Mouse (Mus musculus) T-cell, adult 2 months (primary cell): ENCODE results near the gene Cemip.

ENCODE experiments used
- DNase-seq: peaks from one replicate; pipeline ENCODE4 v3.0.0; 2022; ENCODE audit warnings: low spot score

The Cemip gene

DNA sequence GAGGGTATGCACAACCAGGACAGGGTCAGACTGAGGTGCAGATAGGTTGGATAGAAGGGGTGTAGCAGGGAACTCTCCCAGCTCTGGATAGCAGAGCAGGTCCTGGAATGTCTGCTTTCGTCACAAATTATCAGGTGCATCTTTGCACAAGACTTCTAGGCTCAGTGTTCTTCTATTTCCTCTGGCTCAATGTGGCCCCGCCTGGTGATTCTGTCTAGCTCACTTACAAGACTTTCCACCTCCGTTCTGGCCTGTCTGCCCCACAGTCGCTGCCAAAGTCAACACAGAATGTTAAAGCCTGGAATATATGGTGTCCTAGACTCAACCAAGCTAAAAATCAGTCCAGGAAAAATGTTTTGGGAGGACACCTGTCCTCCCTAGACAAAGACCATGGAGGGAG lies 57.9 kb downstream of the Cemip start:
- no peak for DNase-seq

DNA sequence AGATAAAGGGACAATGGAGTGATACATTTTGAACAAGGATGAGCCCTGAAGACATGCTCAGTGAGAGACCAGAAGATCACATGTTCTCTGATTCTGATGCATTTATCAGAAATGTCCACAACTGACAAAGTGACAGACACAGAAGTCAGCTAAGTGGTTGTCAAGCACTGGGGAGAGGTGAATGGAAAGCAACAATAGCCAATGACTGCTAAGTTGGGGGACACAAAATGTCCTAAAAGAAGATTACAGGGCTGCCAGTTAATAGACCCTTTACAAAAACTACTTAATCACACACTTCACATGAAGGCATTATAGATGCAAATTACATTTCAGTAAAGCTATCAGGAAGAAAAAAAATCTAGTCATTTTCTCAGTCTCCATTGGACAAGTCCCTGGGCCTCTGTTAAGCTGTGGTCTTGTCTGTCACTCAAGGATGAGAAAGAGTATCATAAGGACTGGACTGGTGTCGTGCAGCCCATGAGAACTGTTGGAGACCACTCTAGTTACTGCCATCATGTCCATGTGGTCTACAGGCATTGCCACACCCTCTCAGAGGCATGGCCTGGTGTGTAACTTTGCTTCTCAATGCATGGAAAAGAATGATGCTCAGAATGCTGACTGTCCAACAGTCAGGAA lies 59.2 kb downstream of the Cemip start:
- DNase-seq, result no peak

DNA sequence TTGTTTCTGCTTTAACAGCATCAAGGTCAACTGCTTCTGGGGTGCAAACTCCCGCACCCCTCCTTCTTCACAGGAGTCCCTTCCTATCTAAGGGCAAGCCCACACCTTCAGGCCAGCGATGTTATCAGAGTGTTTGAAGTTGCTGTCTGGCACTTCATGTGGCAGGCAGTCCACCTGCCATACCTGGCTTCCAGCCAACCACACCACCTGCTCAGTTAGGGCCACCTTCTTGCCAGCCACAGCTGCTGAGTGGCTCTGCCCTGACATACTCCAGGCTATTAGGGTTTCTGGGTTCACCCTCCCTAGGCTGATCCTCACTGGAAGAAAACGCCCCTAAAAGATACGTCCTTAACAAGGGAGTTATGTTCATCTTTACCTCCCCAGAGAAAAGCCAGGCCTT lies 60.2 kb downstream of the Cemip start:
- DNase-seq, result no peak

DNA sequence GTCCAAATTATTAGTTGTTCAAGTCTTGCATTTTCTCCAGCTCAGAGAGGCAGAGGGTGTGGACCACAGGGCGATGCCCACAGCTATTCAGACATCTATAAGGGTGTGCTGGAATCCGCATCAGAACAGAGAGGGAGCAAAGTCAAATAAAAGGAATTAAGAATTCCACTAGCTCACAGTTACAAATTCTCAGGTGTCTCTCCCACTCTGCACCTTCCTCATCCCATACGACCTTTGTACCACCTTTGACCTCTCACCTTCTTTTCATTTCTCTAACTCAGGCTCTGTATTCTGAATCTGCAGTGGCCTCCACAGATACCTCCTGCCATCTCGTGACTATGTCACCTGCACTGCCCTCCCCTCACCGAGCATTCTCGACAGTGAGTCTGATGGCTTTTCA lies 62.8 kb downstream of the Cemip start:
- DNase-seq, result no peak

DNA sequence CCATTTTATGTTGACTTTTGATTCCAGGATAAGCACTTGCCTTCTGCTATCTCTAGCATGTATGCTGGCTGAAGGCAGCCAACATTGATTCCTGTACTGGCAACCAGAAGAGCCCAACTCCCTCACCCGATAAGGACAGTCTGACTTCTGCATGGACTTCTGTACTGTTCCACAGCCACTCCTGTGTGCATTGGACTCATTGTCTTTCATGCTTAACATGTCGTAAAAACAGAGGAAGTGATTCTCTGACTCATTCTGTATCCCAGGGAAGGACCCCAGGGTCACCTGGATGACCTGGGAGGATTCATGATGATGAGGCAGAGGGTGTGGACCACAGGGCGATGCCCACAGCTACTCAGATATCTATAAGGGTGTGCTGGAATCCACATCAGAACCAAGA lies 63.8 kb downstream of the Cemip start:
- DNase-seq, result no peak

DNA sequence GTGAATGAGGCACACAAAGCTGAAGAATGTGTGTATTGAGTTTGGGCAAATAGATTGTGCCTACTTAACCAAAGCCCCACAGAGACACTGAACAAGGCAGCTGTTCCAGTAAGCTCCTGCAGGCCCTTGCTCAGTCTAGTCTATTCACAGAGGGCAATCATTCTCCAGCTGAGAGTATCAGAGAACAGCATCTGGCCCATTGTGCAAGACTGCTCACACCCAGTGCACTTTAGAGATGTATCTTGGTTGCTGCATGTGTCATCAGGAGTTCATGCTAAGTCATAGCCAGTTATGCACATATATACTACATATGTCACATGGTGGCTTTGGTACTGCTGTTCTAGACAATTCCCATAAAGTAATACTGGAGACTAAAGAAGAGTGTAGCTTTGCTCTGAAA lies 66.9 kb downstream of the Cemip start:
- DNase-seq, result no peak

DNA sequence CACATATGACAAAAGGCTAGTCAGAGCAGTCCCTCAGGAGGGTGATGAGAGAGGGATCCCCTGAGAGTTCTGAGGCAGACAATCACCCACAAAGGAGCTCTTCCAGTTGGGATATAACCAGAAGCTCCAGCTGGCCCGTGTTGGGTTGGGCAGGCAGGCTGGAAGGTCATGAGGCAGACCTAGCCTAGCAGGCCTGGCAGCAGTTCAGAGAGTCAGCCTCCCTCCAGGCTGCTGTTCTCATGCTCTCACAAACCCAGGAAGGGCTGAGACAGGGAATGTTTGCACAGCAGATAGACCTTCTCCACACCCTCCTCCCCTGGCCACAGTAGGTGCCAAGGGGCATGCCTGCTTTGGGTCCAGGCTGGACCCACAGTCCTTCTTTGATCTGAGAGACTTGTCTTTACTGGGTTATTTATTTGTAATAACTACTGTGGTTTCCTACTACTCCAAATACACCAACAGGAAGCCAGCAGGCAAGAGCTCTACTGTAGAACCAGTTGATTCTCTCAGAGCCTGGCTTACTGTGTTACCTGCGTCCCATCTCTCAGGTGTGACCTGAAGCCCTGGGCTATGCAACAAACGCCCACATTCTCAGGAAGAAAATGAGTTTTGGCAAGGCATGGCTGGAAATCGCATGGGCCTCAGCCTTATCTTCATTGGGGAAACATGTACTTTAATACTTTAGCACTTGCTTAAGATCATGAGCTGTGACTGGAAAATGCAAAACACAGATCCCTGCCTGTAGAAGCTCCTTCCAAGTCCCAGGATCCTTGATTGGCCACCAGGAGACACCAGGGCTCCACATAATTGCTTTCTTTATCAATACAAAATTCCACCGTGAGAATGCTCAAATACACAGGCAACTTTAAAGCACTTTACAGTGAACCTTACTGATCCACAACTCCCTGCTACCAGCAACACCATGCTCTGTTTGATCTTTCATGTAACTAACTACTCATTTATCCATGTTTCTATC lies 67.7 kb downstream of the Cemip start:
- DNase-seq, result no peak

DNA sequence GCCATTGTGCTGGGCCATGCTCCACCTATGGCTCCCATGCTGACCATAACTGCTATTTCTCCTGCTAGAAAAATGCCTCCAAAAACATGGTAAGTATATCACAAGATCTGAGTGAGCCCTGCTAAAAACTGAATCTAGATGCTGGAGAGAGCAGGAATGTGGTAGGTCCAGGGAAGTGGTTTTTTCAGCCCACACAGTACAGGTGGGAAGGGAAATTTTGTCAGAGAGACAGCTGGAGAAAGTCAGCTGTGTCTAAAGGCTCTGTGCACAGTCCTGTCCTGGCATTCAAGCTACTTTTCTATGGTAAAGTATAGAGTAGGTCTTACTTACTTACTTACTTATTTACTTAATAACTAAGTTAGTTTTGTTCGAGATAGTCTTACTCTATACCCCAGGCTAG lies 71.3 kb downstream of the Cemip start:
- no peak for DNase-seq

DNA sequence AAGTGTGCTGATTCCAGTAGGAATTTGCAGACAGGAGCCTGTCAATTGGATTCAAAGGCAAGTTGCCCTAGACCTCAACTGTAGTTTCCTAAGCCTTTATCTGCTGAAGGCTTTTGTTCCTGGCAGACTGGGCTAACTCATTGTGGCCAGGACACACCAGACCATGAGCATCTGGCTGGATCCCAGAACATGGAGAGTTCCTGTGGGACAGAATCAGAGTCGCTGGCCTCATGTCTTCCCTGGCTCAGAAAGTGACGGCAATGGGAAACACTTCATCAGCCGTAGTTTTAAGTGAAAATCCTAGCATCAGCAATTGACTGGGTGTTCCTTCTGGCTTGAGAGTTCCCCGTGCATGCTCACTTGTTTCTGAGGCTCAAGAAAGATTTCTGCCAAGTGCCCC lies 72.6 kb downstream of the Cemip start:
- DNase-seq, result no peak

DNA sequence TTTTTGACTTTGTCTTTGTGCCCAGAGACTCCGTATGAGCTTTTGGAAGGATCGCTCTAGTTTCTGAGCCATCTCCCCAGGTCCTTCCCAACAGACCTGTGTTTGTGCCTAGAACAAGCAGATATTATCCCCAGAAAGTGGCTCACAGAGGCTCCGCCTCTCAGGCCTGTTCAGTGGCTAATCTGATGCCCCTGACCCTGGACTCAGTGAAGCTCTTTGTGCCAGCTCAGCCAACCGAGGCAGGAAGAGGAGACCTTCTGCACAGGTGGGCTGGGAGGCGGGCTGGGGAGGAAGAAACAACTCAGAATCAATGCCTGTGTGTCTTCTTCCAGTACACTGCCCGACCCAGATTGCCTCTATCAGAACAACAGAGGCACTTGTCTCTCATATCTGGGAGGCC lies 81.9 kb downstream of the Cemip start:
- DNase-seq, result no peak

DNA sequence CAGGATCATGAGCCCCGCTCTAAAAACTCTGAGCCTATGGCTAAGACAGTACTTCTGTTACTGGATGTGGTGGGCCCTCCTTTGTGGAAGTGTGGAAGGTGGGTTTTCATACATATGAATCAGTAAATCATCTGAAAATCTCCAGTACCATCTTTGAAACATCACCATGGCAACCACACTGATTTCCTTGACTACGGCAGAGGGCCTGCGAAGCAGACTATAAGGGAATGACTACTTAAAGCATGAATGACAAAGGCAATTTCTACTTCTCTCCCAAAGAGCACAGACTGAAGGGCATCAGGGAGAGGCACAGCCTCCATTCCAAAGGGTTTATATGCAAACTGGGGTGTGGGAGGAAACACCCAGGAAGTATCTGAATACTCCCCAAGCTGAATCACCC lies 84.8 kb downstream of the Cemip start:
- no peak for DNase-seq

DNA sequence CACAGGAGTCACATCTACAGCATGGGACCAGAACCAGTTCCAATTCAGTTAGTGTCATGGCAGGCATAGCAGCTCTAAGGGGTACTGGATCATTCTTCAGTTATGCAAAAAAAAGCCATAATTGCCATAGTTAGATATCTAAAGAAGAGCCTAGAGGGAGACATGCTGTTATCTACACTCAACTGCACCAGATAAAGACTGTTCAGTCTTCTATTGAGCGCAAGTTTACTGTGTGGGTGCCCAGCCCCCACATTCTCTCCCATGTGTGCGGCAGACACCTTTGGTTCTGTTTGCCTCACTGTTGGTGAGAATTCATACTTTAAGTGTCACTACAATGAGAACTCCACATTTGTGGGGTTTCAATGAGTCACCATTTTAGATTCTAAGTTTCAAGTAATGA lies 85.6 kb downstream of the Cemip start:
- DNase-seq, result no peak

DNA sequence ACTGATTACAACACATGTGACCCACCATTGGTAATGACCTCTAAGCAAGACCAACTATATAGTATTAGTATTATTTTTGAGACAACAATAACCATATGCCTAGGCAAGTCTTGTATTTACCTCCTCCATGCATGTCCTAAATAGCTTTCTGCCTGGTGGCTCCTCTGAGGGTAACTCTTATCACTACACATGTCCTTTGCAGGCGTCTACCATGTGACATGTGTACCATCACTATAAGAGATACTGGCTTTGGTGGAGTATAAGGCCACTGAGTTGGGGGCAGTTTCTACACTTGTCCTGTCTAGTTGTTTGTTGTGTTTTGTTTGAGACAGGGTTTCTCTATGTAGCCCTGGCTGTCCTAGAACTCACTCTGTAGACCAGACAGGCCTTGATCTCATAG lies 86.7 kb downstream of the Cemip start:
- DNase-seq, result no peak

DNA sequence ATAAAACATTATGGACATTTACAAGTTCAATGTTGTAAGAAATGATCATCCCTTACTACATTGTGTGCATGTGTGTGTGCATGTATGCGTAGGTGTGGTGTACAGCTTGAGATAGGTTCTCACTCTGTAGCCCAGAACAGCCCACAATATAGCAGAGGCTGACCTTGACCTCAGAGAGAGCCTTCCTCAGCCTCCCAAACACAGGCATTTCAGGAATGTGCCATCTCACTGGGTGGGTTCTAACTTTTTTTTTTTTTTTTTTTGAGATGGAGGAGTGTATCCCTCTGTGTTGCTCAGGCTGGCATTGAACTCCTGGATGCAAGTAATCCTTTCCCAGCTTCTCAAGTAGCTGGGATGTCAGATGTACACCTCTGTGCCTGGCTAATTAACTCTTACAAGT lies 92.0 kb downstream of the Cemip start:
- DNase-seq, result no peak

DNA sequence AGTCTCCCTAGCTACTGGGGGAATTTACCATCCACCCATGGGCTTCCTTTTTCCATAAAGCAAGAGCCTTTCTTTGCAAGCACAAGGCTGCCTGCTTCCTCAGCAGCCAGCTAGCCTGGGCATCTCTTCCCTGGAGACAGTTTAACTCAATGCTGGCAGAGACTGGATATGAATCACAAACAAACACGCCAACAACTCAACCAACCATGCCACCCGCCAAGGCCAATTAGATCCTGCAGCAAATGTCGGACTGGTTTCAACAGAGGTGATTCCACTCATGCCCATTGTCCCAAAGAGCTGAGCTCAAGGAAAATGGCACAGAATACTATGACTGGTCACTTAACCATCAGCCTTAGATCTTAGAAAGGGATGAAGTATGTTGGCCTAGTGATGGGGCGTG lies 97.0 kb downstream of the Cemip start:
- DNase-seq, result no peak

DNA sequence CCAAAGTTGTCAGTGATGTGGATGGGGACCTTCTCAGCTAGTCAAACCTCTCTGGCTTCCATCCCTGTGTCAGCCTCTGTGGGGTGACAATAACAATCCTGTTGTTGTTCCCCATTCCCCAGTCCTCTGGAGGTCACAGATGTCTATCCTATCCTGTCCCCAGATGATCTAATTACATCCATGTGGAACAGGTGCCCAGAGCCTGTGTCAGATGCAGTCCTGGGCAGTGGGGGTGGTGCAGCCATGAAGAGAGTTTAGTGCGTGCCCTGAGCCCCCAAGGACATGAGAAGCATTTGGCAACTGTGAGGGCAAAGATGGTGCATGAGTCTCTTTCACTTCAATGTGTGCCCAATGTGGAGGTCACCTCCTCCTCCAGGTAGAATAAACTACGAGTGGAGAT lies 100.6 kb downstream of the Cemip start:
- DNase-seq, result no peak

DNA sequence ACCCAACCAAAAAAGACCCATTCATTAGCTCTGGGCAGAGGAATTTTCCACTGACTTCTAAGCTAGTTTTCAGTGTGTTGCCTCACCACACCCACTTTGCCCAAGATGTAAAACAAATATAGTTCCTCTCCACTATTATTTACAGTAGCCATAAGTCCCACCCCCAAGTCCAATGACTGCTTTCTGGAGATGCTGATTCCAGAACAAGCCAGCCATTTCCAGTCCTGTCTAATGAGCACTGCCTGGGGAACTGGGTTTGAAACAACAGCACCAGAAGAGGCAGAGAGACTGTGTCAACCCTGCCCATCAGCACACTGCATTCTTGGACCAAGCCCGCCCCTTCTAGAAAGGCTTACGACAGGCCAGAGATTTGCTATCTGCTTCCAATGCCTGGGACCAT lies 103.7 kb downstream of the Cemip start:
- DNase-seq, result no peak

DNA sequence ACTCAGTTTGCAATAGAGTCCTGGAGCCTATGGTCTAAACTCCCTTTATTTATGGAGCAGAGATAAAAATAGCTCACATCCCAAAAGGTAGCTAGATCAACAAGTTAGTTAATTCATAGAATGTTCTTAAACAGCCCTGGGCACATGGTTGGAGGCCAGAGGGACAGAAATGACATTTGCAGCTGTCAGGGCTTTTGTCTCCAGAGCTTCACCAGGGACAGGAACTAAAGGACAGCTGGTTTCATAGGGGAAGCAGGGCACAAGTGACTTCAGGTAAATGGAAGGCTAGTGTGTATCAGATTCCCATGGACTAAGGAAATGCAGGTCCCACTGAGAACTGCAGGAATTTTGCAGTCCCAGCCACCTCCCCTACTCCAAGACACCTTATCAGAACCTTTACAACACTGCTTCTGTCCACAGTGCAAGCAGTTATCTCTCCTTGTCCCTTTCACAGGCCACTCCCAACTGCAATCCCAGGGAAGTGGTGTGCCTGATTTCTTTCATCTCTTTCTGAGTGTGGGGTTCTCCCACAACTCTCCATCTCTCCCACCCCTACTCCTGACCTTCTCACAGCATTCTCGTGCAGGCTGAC lies 107.3 kb downstream of the Cemip start:
- DNase-seq, result no peak

DNA sequence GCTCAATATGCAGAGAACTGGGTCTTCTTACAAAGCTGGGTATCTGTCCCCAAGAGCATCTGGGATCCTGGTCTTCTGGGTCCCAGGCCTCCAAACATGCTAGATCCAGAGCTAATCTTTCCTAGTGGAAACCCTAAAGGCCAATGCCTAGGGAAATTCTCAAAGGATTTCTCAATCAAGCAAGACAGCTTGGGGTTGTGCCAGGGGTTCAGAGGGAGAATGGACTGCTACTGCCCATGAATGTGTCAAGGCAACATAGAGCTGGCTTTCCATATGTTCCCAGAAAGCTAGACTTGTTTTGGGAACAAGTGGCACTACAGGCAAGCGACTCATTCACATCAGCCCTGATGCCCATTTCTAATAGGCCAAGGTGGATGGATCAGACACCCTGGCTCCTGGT lies 107.9 kb downstream of the Cemip start:
- DNase-seq, result no peak

DNA sequence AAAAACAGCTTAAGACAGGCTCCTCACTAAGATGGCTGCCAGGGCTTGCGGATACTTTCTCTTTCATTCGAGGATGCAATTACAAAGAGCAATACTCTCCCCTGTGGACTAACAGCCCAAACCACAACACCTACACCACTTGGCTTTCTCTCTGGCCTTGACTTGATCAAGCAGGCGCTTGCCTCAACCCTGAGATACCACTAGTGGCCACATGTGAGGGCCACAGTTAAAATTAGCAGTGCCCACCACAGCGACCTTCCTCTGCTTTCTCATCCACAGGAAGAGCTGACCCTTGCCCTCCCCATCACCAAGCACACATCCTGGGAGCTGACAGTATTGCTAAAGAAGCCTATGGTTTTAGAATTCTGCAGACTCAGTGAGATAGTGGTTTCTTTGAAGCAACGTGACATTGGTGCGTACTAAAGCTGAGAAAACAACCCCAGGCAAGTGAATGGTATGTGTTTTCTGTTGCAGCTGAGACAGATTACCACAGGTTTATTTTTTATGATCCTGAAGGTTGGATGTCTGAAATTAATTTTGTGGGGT lies 109.8 kb downstream of the Cemip start:
- DNase-seq, result no peak

DNA sequence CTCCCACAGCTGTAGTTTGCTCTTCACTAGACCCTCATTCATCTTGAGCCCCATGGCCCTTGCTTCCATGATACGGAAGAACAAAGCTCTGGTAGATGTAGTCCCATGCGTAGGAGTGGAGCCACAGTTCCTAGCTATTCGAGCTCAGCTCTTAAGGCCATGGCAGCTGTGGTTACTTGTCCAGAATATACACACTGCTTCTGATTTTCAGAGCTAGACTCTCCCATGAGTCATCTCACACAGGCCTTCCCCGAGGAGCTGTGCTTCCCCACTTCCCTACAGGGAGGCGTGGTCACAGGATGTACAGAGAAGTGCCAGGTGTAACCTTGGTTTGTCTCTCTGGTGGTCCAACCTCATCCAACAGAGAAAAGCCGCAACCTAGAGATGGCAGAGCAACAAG lies 111.0 kb downstream of the Cemip start:
- DNase-seq, result no peak

DNA sequence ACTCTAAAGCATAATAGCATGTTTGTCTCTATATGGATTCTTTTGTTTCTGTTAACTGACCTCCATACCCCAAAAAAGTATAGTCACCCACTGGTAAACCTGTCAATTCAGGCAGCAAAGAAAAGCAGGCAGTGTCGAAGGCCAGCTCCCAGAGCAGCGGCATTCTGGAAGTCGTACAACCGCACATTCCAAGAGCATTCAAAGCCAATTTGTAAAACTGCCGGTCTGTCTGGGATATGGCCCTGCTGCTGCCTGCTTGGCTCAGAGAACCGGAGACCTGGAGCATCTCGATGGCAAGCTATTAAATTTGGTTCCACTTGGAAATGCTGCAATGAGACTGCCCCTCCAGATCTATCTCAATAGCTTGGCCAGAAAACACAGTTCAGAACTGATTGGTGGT lies 113.8 kb downstream of the Cemip start:
- no peak for DNase-seq
